Mouse (Mus musculus): Measurements from ENCODE around the gene Schip1. TPM values are rescaled to one million over a fixed set of nuclear protein-coding genes. Genes with fewer than 3 reads are reported as not detected.

The Schip1 gene
- polyA plus RNA-seq, 1 experiment from 2014 or later: 33.2 TPM

- Histone ChIP-seq H3K27me3 (ENCODE audit: control insufficient read depth, insufficient read depth, low read length) (no peaks in the 10 kb centered on the region), H3K4me3 (replicated peaks; ENCODE audit: low read length) (no peak overlapping the region), H3K9me3 (replicated peaks; ENCODE audit: control insufficient read depth, low read length) (no peaks in the 10 kb centered on the region), H3K36me3 (ENCODE audit: control insufficient read depth, insufficient read depth, low read length) (no peaks in the 10 kb centered on the region), H3K4me1 (ENCODE audit: control insufficient read depth, insufficient read depth, low read length) (no peaks in the 10 kb centered on the region), H3K4me2 (ENCODE audit: low read depth, low read length) (no peak overlapping the region), H3K9ac (ENCODE audit: low read length) (no peak overlapping the region), H3K27ac (ENCODE audit: low read length) (no peak overlapping the region)
- 52% methylated on average over 8 of the region's 8 CpGs for WGBS
- ATAC-seq (ENCODE audit: insufficient read depth, low FRiP score): no peak
Observed at GRCm38 (mm10) chr3:68187471-68187870, 122.9 kb downstream of the Schip1 start.

- WGBS: 78% methylated on average over 2 of the region's 2 CpGs
- ATAC-seq (ENCODE audit: insufficient read depth, low FRiP score): no peak
Observed at GRCm38 (mm10) chr3:68189100-68189499, 124.5 kb downstream of the Schip1 start.

DNA sequence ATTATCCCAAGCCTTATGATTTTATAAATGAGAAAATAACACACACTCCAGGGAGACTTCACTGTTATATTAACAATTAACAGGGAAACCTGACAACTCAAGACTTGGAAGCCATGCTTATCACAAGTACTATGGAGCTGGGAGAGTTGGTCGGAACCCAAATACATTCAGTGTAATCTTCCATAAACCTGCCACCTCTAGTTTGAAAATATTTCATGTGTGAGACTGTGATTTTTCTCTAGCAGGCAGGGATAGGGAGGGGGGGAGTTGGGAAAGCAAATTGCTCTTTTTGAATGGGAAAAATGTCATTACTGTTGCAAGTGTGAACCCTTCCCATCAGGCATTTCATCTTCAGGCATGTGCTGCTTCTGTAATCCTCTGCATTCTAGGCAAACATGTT, 132.3 kb downstream of the Schip1 start:
- Histone ChIP-seq H3K9me3 (replicated peaks; ENCODE audit: control insufficient read depth, low read length) (no peaks in the 10 kb centered on the region), H3K4me1 (ENCODE audit: control insufficient read depth, insufficient read depth, low read length) (no peaks in the 10 kb centered on the region), H3K9ac (ENCODE audit: low read length) (no peak overlapping the region), H3K36me3 (ENCODE audit: control insufficient read depth, insufficient read depth, low read length) (no peaks in the 10 kb centered on the region), H3K27me3 (ENCODE audit: control insufficient read depth, insufficient read depth, low read length) (no peaks in the 10 kb centered on the region), H3K4me3 (replicated peaks; ENCODE audit: low read length) (no peak overlapping the region), H3K4me2 (ENCODE audit: low read depth, low read length) (no peak overlapping the region), H3K27ac (ENCODE audit: low read length) (no peak overlapping the region)
- WGBS: 80% methylated on average over 1 of the region's 1 CpGs
- ATAC-seq (ENCODE audit: insufficient read depth, low FRiP score): no peak

More at GRCm38 (mm10) chr3:68189100-68189499, 124.5 kb downstream of the Schip1 start:
- no peaks in the 10 kb centered on the region for H3K36me3 ChIP-seq (ENCODE audit: control insufficient read depth, insufficient read depth, low read length)
- H3K4me2 ChIP-seq (ENCODE audit: low read depth, low read length): no peak overlapping the region
- H3K9me3 ChIP-seq (replicated peaks; ENCODE audit: control insufficient read depth, low read length): no peaks in the 10 kb centered on the region
- no peak overlapping the region for H3K4me3 ChIP-seq (replicated peaks; ENCODE audit: low read length)
- H3K27me3 ChIP-seq (ENCODE audit: control insufficient read depth, insufficient read depth, low read length): no peaks in the 10 kb centered on the region
- no peak overlapping the region for H3K27ac ChIP-seq (ENCODE audit: low read length)
- no peaks in the 10 kb centered on the region for H3K4me1 ChIP-seq (ENCODE audit: control insufficient read depth, insufficient read depth, low read length)
- H3K9ac ChIP-seq (ENCODE audit: low read length): no peak overlapping the region

- Histone ChIP-seq H3K27me3 (ENCODE audit: control insufficient read depth, insufficient read depth, low read length) (no peaks in the 10 kb centered on the region), H3K9me3 (replicated peaks; ENCODE audit: control insufficient read depth, low read length) (no peaks in the 10 kb centered on the region), H3K27ac (ENCODE audit: low read length) (no peak overlapping the region), H3K36me3 (ENCODE audit: control insufficient read depth, insufficient read depth, low read length) (no peaks in the 10 kb centered on the region), H3K4me3 (replicated peaks; ENCODE audit: low read length) (no peak overlapping the region), H3K4me2 (ENCODE audit: low read depth, low read length) (no peak overlapping the region), H3K4me1 (ENCODE audit: control insufficient read depth, insufficient read depth, low read length) (no peaks in the 10 kb centered on the region), H3K9ac (ENCODE audit: low read length) (no peak overlapping the region)
- no peak for ATAC-seq (ENCODE audit: insufficient read depth, low FRiP score)
- 24% methylated on average over 1 of the region's 1 CpGs for WGBS
Observed at GRCm38 (mm10) chr3:68201214-68201613, 136.6 kb downstream of the Schip1 start.

GRCm38 (mm10) chr3:68202162-68202902, 137.7 kb downstream of the Schip1 start:
- H3K4me1 ChIP-seq (ENCODE audit: control insufficient read depth, insufficient read depth, low read length): no peaks in the 10 kb centered on the region
- no peak for ATAC-seq (ENCODE audit: insufficient read depth, low FRiP score)
- H3K9ac ChIP-seq (ENCODE audit: low read length): no peak overlapping the region
- H3K27ac ChIP-seq (ENCODE audit: low read length): no peak overlapping the region
- no peak overlapping the region for H3K4me3 ChIP-seq (replicated peaks; ENCODE audit: low read length)
- no peaks in the 10 kb centered on the region for H3K36me3 ChIP-seq (ENCODE audit: control insufficient read depth, insufficient read depth, low read length)
- WGBS: 76% methylated on average over 4 of the region's 4 CpGs
- no peak overlapping the region for H3K4me2 ChIP-seq (ENCODE audit: low read depth, low read length)
- H3K27me3 ChIP-seq (ENCODE audit: control insufficient read depth, insufficient read depth, low read length): no peaks in the 10 kb centered on the region
- no peaks in the 10 kb centered on the region for H3K9me3 ChIP-seq (replicated peaks; ENCODE audit: control insufficient read depth, low read length)

- no peak overlapping the region for H3K9ac ChIP-seq (ENCODE audit: low read length)
- H3K4me2 ChIP-seq (ENCODE audit: low read depth, low read length): no peak overlapping the region
- no peaks in the 10 kb centered on the region for H3K27me3 ChIP-seq (ENCODE audit: control insufficient read depth, insufficient read depth, low read length)
- H3K27ac ChIP-seq (ENCODE audit: low read length): no peak overlapping the region
- H3K4me1 ChIP-seq (ENCODE audit: control insufficient read depth, insufficient read depth, low read length): no peaks in the 10 kb centered on the region
- 73% methylated on average over 4 of the region's 4 CpGs for WGBS
- no peaks in the 10 kb centered on the region for H3K9me3 ChIP-seq (replicated peaks; ENCODE audit: control insufficient read depth, low read length)
- H3K36me3 ChIP-seq (ENCODE audit: control insufficient read depth, insufficient read depth, low read length): no peaks in the 10 kb centered on the region
- ATAC-seq (ENCODE audit: insufficient read depth, low FRiP score): no peak
- no peak overlapping the region for H3K4me3 ChIP-seq (replicated peaks; ENCODE audit: low read length)
Observed at GRCm38 (mm10) chr3:68203934-68204467, 139.4 kb downstream of the Schip1 start.

DNA sequence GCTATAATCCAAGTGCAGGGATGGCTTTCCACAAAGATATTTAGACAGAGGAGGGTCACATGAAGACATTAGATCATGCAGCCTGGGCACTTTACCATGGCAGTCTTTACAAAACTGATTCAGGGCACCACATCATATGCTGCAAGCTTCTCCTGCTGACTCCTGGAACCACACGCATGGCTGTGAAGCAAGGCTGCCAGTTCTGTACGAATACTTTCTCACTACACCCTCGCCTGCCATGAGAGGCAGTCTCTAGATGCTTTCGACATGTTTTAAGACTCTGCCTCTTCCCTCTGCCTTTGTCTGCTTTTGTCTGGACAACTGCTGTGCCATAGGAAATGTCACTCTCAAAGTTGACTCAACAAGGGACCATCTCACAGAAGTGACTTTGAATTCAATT, 145.8 kb downstream of the Schip1 start:
- Histone ChIP-seq H3K9ac (ENCODE audit: low read length) (no peak overlapping the region), H3K27me3 (ENCODE audit: control insufficient read depth, insufficient read depth, low read length) (no peaks in the 10 kb centered on the region), H3K9me3 (replicated peaks; ENCODE audit: control insufficient read depth, low read length) (no peaks in the 10 kb centered on the region), H3K4me3 (replicated peaks; ENCODE audit: low read length) (no peak overlapping the region), H3K4me2 (ENCODE audit: low read depth, low read length) (no peak overlapping the region), H3K36me3 (ENCODE audit: control insufficient read depth, insufficient read depth, low read length) (no peaks in the 10 kb centered on the region), H3K27ac (ENCODE audit: low read length) (no peak overlapping the region), H3K4me1 (ENCODE audit: control insufficient read depth, insufficient read depth, low read length) (no peaks in the 10 kb centered on the region)
- 81% methylated on average over 4 of the region's 4 CpGs for WGBS
- ATAC-seq (ENCODE audit: insufficient read depth, low FRiP score): no peak

DNA sequence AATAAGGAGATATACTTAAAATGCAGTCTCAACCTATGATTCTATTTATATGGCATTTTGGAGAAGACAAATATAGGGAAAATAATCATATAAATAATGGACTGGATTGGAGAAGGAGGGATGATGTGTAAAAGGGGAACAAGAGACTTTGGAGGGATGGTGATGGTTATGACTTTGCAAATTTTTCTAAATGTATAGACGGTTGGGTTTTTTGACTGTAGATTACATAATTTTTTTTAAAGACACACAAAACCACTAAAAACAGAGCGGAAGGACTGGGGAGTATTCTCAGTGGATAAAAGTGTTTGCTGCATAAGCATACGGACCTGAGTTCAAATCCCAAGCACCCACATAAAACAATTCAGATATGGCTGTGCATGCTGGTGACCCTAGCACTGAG, 156.8 kb downstream of the Schip1 start:
- H3K36me3 ChIP-seq (ENCODE audit: control insufficient read depth, insufficient read depth, low read length): no peaks in the 10 kb centered on the region
- no peaks in the 10 kb centered on the region for H3K9me3 ChIP-seq (replicated peaks; ENCODE audit: control insufficient read depth, low read length)
- no peaks in the 10 kb centered on the region for H3K27me3 ChIP-seq (ENCODE audit: control insufficient read depth, insufficient read depth, low read length)
- no peaks in the 10 kb centered on the region for H3K4me1 ChIP-seq (ENCODE audit: control insufficient read depth, insufficient read depth, low read length)
- H3K4me2 ChIP-seq (ENCODE audit: low read depth, low read length): no peak overlapping the region
- H3K27ac ChIP-seq (ENCODE audit: low read length): no peak overlapping the region
- WGBS: 86% methylated on average over 3 of the region's 3 CpGs
- ATAC-seq (ENCODE audit: insufficient read depth, low FRiP score): no peak
- no peak overlapping the region for H3K9ac ChIP-seq (ENCODE audit: low read length)
- H3K4me3 ChIP-seq (replicated peaks; ENCODE audit: low read length): no peak overlapping the region

DNA sequence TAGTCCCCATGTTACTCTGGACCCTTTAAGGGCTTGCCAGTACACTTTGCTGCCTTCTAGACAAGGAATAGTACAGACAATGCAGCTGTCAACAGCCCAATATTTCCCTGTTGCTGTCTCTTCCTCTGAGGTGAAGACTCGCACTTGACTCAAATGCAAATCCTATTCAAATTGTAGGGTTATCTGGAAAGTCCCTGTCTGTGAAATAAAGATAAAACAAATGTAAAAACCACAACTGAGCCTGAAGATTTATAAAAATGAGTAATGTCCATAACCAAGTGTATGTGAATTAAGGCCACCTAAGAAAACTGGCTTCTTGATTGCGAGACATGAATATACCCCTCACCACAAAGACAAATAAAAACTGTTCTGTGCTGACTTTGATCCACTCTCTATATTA, 175.3 kb downstream of the Schip1 start:
- ATAC-seq (ENCODE audit: insufficient read depth, low FRiP score): no peak
- no peaks in the 10 kb centered on the region for H3K9me3 ChIP-seq (replicated peaks; ENCODE audit: control insufficient read depth, low read length)
- H3K27me3 ChIP-seq (ENCODE audit: control insufficient read depth, insufficient read depth, low read length): no peaks in the 10 kb centered on the region
- no peak overlapping the region for H3K4me2 ChIP-seq (ENCODE audit: low read depth, low read length)
- WGBS: 86% methylated on average over 2 of the region's 2 CpGs
- no peak overlapping the region for H3K27ac ChIP-seq (ENCODE audit: low read length)
- H3K4me3 ChIP-seq (replicated peaks; ENCODE audit: low read length): no peak overlapping the region
- H3K4me1 ChIP-seq (ENCODE audit: control insufficient read depth, insufficient read depth, low read length): no peaks in the 10 kb centered on the region
- no peaks in the 10 kb centered on the region for H3K36me3 ChIP-seq (ENCODE audit: control insufficient read depth, insufficient read depth, low read length)
- H3K9ac ChIP-seq (ENCODE audit: low read length): no peak overlapping the region

Measured in stomach, embryonic 16.5 days (tissue).